Mouse (Mus musculus): ENCODE results near the gene Angptl6. TPM values are rescaled to one million over a fixed set of nuclear protein-coding genes. Genes with fewer than 3 reads are reported as not detected.

The Angptl6 gene
- polyA plus RNA-seq, 1 experiment from 2014 or later: 5.7 TPM

DNA sequence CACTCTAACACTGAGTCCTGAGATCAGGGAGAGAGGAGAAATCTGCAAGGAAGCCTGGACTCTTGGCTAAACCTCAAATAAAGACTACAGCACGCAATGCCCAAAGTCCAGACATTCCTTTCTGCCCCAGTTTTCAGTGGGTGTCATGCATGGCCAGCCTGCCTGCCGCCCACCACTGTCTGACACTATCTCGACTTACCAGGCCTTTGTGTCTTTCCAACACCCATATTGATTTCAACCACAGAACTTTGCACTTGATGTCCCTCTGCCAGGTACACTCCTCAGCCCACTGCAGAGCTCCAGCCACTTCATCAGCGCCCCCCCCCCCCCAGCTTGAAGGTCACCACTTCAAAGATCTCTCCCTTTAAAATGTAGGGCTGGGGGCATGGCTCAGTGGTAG is 17.3 kb downstream of the Angptl6 start:
- Histone ChIP-seq H3K4me3 (ENCODE audit: low read depth, low read length) (no peak overlapping the region), H3K27me3 (ENCODE audit: control insufficient read depth, insufficient read depth, low read length) (no peaks in the 10 kb centered on the region), H3K9me3 (ENCODE audit: control insufficient read depth, low read length) (no peaks in the 10 kb centered on the region), H3K4me2 (ENCODE audit: low read depth) (no peak overlapping the region), H3K4me1 (ENCODE audit: control insufficient read depth, insufficient read depth, low read length) (no peaks in the 10 kb centered on the region), H3K27ac (ENCODE audit: low read depth, low read length) (no peak overlapping the region), H3K36me3 (ENCODE audit: control insufficient read depth, insufficient read depth, low read length) (no peaks in the 10 kb centered on the region), H3K9ac (ENCODE audit: low read length) (no peak overlapping the region)
- DNase-seq (ENCODE audit: low spot score): no peak
- 61% methylated on average over 4 of the region's 4 CpGs for WGBS
- ATAC-seq (ENCODE audit: insufficient read depth, low FRiP score, low TSS enrichment): no peak

DNA sequence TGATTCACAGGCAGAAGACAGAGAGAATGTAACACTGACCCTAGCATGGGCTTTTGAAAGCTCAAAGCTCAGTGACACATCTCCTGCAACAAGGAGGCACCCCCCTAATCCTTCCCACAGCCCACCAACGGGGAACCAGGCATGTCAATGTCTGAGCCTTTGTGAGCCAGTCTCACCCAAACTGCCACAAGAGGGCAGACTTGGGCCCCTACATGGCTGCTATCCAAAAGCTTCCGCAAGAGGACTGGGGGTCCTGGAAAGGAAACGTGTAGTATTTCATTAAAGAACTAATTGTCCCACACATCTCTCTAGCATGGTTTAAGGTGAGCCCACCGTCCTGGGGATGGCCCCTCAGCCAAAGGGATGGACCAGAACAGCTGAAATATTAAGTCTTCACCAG is 17.7 kb downstream of the Angptl6 start:
- Histone ChIP-seq H3K27ac (ENCODE audit: low read depth, low read length) (no peak overlapping the region), H3K27me3 (ENCODE audit: control insufficient read depth, insufficient read depth, low read length) (no peaks in the 10 kb centered on the region), H3K36me3 (ENCODE audit: control insufficient read depth, insufficient read depth, low read length) (no peaks in the 10 kb centered on the region), H3K9ac (ENCODE audit: low read length) (no peak overlapping the region), H3K4me3 (ENCODE audit: low read depth, low read length) (no peak overlapping the region), H3K9me3 (ENCODE audit: control insufficient read depth, low read length) (no peaks in the 10 kb centered on the region), H3K4me1 (ENCODE audit: control insufficient read depth, insufficient read depth, low read length) (no peaks in the 10 kb centered on the region), H3K4me2 (ENCODE audit: low read depth) (no peak overlapping the region)
- 16% methylated on average over 4 of the region's 4 CpGs for WGBS
- DNase-seq (ENCODE audit: low spot score) (peak; percentile 67), ATAC-seq (ENCODE audit: insufficient read depth, low FRiP score, low TSS enrichment) (no peak)

DNA sequence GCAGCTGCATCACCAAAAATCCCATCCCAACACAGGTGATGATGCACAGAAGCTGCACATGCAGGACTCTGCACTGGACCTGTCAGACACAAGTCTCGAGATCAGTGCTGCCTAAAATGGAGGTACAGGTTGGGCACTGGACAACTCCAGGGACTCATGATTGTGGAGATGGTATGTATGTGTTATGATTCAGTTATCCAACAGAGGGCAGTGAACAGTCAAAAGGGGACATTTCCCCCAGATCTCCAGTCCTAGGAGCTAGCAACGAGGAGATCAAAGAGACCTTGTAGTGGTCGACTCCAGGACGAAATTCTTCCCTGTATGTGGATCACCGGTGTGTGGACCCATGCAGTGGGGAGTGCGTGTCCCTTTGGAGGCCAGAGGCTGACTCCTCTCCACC is 19.6 kb downstream of the Angptl6 start:
- no peak for ATAC-seq (ENCODE audit: insufficient read depth, low FRiP score, low TSS enrichment)
- Histone ChIP-seq H3K27ac (ENCODE audit: low read depth, low read length) (no peak overlapping the region), H3K4me1 (ENCODE audit: control insufficient read depth, insufficient read depth, low read length) (no peaks in the 10 kb centered on the region), H3K9me3 (ENCODE audit: control insufficient read depth, low read length) (no peaks in the 10 kb centered on the region), H3K27me3 (ENCODE audit: control insufficient read depth, insufficient read depth, low read length) (no peaks in the 10 kb centered on the region), H3K9ac (ENCODE audit: low read length) (no peak overlapping the region), H3K36me3 (ENCODE audit: control insufficient read depth, insufficient read depth, low read length) (no peaks in the 10 kb centered on the region), H3K4me3 (ENCODE audit: low read depth, low read length) (no peak overlapping the region), H3K4me2 (ENCODE audit: low read depth) (no peak overlapping the region)
- DNase-seq (ENCODE audit: low spot score): no peak
- 50% methylated on average over 6 of the region's 6 CpGs for WGBS

DNA sequence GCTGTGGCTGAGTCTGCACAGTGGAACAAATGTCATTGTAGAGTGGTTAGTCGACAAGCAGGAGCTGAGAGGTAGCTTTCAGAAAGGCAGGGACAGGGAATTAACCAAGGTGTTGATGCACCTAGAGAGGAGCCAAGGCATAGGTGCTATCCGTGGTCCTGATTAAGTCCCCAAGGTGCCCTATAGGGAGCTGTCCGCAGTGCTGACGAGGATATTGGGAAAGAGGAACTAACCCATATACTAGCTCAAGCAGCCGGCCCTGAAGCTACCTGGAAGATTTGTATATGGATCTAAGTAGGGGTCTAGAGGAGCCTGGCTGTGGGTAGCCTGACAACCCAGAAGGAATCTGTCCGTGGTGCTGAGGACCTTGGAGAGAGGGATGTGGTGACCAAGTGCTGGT is 22.4 kb downstream of the Angptl6 start:
- Histone ChIP-seq H3K9ac (ENCODE audit: low read length) (no peak overlapping the region), H3K4me3 (ENCODE audit: low read depth, low read length) (no peak overlapping the region), H3K4me2 (ENCODE audit: low read depth) (no peak overlapping the region), H3K4me1 (ENCODE audit: control insufficient read depth, insufficient read depth, low read length) (no peaks in the 10 kb centered on the region), H3K27ac (ENCODE audit: low read depth, low read length) (no peak overlapping the region), H3K27me3 (ENCODE audit: control insufficient read depth, insufficient read depth, low read length) (no peaks in the 10 kb centered on the region), H3K9me3 (ENCODE audit: control insufficient read depth, low read length) (no peaks in the 10 kb centered on the region), H3K36me3 (ENCODE audit: control insufficient read depth, insufficient read depth, low read length) (no peaks in the 10 kb centered on the region)
- peak; percentile 63 for DNase-seq (ENCODE audit: low spot score)
- no peak for ATAC-seq (ENCODE audit: insufficient read depth, low FRiP score, low TSS enrichment)
- WGBS: 15% methylated on average over 6 of the region's 6 CpGs

DNA sequence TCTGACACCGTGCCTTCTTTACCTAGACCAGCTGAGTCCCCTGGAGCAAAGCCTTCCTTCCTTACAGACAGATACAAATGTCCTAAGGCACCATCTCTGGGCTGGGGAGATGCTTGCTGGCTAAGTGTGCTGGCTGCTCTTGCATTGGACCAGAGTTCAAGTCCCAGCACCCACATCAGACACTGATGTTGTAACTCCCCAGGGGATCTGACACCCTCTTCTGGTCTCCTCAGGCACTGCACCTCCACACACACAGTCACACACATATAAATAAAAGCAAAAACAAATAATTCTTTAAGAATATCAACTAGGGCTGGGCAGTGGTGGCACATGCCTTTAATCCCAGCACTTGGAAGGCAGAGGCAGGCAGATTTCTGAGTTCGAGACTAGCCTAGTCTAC is 29.3 kb downstream of the Angptl6 start:
- no peaks in the 10 kb centered on the region for H3K27me3 ChIP-seq (ENCODE audit: control insufficient read depth, insufficient read depth, low read length)
- no peaks in the 10 kb centered on the region for H3K9me3 ChIP-seq (ENCODE audit: control insufficient read depth, low read length)
- 86% methylated on average over 2 of the region's 2 CpGs for WGBS
- H3K36me3 ChIP-seq (ENCODE audit: control insufficient read depth, insufficient read depth, low read length): no peaks in the 10 kb centered on the region
- no peak overlapping the region for H3K27ac ChIP-seq (ENCODE audit: low read depth, low read length)
- no peaks in the 10 kb centered on the region for H3K4me1 ChIP-seq (ENCODE audit: control insufficient read depth, insufficient read depth, low read length)
- ATAC-seq (ENCODE audit: insufficient read depth, low FRiP score, low TSS enrichment) (no peak), DNase-seq (ENCODE audit: low spot score) (no peak)
- H3K9ac ChIP-seq (ENCODE audit: low read length): no peak overlapping the region
- H3K4me2 ChIP-seq (ENCODE audit: low read depth): no peak overlapping the region
- no peak overlapping the region for H3K4me3 ChIP-seq (ENCODE audit: low read depth, low read length)

DNA sequence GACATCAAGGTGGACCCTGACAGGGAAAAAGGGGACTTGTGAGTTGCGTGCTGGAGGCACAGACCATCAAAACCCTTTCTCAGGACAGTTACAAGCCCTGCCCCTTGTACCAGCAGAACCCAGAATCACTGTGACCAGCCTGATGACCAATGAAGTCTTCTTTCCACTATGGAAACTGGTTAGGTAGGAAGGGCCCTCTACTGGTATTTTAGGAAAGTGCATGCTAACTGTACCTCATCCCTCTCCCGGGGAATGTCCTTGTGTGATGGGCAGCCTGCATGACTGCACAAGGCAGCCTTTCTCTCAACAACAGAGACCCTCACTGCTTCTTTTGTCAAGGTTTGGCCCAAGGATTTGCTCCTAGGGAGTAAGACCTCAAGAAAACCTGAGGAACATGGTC is 36.9 kb downstream of the Angptl6 start:
- no peak overlapping the region for H3K4me3 ChIP-seq (ENCODE audit: low read depth, low read length)
- no peaks in the 10 kb centered on the region for H3K36me3 ChIP-seq (ENCODE audit: control insufficient read depth, insufficient read depth, low read length)
- H3K27ac ChIP-seq (ENCODE audit: low read depth, low read length): no peak overlapping the region
- H3K4me1 ChIP-seq (ENCODE audit: control insufficient read depth, insufficient read depth, low read length): no peaks in the 10 kb centered on the region
- ATAC-seq (ENCODE audit: insufficient read depth, low FRiP score, low TSS enrichment) (no peak), DNase-seq (ENCODE audit: low spot score) (no peak)
- WGBS: 24% methylated on average over 2 of the region's 2 CpGs
- H3K9me3 ChIP-seq (ENCODE audit: control insufficient read depth, low read length): no peaks in the 10 kb centered on the region
- H3K4me2 ChIP-seq (ENCODE audit: low read depth): no peak overlapping the region
- H3K9ac ChIP-seq (ENCODE audit: low read length): no peak overlapping the region
- no peaks in the 10 kb centered on the region for H3K27me3 ChIP-seq (ENCODE audit: control insufficient read depth, insufficient read depth, low read length)

DNA sequence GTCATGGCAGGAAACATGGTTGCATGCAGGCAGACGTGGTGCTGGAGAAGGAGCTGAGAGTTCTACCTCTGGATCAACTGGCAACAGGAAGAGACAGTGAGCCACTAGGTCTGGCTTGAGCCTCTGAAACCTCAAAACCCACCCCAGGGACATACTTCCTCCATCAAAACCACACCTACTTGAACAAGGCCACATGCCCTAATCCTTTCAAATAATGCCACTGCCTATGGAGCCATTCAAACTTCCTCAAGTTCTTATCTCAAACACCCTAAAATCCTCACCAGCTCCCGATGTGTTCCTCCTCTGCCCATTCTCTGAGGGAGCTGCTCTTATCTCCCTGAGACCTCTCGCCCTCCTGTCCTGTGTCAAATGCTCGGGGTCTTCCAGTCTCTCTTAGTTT is 37.3 kb downstream of the Angptl6 start:
- Histone ChIP-seq H3K27me3 (ENCODE audit: control insufficient read depth, insufficient read depth, low read length) (no peaks in the 10 kb centered on the region), H3K4me1 (ENCODE audit: control insufficient read depth, insufficient read depth, low read length) (no peaks in the 10 kb centered on the region), H3K4me3 (ENCODE audit: low read depth, low read length) (no peak overlapping the region), H3K4me2 (ENCODE audit: low read depth) (no peak overlapping the region), H3K36me3 (ENCODE audit: control insufficient read depth, insufficient read depth, low read length) (no peaks in the 10 kb centered on the region), H3K9ac (ENCODE audit: low read length) (no peak overlapping the region), H3K27ac (ENCODE audit: low read depth, low read length) (no peak overlapping the region), H3K9me3 (ENCODE audit: control insufficient read depth, low read length) (no peaks in the 10 kb centered on the region)
- ATAC-seq (ENCODE audit: insufficient read depth, low FRiP score, low TSS enrichment) (no peak), DNase-seq (ENCODE audit: low spot score) (no peak)
- 79% methylated on average over 4 of the region's 4 CpGs for WGBS

DNA sequence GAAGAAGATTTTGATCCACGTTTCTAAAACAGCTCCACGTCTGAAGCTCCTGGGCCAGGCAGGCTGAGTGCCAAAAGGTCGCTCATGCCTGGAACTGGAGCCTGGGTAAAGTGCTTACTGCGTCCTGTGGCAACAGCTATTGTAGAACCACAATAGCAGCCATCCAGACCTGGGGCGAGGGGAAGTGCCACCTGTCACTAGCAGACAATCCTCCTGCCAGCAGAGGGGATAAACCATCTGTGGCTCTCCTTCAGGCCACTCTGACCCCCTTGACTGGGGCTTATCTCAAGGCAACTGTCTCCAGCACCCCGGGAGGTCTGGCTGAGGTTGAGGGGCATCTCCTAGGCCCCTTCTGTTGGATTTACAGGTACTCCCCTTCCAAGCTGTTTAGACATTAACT is 40.6 kb downstream of the Angptl6 start:
- H3K4me2 ChIP-seq (ENCODE audit: low read depth): no peak overlapping the region
- H3K27me3 ChIP-seq (ENCODE audit: control insufficient read depth, insufficient read depth, low read length): no peaks in the 10 kb centered on the region
- H3K9ac ChIP-seq (ENCODE audit: low read length): no peak overlapping the region
- 60% methylated on average over 6 of the region's 6 CpGs for WGBS
- DNase-seq (ENCODE audit: low spot score) (no peak), ATAC-seq (ENCODE audit: insufficient read depth, low FRiP score, low TSS enrichment) (no peak)
- H3K9me3 ChIP-seq (ENCODE audit: control insufficient read depth, low read length): no peaks in the 10 kb centered on the region
- no peaks in the 10 kb centered on the region for H3K4me1 ChIP-seq (ENCODE audit: control insufficient read depth, insufficient read depth, low read length)
- H3K4me3 ChIP-seq (ENCODE audit: low read depth, low read length): no peak overlapping the region
- no peaks in the 10 kb centered on the region for H3K36me3 ChIP-seq (ENCODE audit: control insufficient read depth, insufficient read depth, low read length)
- H3K27ac ChIP-seq (ENCODE audit: low read depth, low read length): no peak overlapping the region

DNA sequence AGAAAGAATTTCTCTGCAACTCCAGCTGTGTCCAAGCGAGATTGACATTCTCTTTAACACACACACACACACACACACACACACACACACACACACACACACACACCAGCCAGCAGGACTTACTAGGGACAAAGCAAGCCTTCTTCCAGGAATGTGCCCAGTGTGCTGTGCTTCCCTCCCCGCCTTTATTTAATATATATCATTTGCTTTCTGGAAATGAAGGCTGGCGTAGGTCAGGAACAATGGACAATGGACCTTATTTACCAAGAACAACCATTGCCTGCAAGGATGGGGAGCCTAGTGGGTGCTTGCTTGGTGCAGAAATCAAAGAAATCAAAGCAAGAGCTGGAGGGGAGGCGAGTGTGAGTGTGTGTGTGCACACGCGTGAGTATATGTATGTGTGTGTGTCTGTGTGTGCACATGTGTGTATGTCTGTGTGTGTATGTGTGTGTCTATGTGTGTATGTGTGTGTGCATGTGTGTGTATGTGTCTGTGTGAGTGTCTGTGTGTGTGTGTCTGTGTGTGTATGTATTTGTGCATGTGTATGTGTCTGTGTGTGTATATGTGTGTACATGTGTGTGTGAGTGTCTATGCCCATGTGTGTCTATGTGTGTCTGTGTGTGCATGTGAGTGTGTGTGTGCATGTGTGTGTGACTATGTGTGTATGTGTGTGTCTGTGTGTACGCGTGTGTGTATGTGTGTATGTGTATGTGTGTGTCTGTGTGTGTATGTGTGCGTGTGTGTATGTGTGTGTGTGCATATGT is 42.2 kb downstream of the Angptl6 start:
- H3K27ac ChIP-seq (ENCODE audit: low read depth, low read length): no peak overlapping the region
- ATAC-seq (ENCODE audit: insufficient read depth, low FRiP score, low TSS enrichment) (no peak), DNase-seq (ENCODE audit: low spot score) (no peak)
- no peaks in the 10 kb centered on the region for H3K9me3 ChIP-seq (ENCODE audit: control insufficient read depth, low read length)
- H3K4me1 ChIP-seq (ENCODE audit: control insufficient read depth, insufficient read depth, low read length): no peaks in the 10 kb centered on the region
- no peaks in the 10 kb centered on the region for H3K36me3 ChIP-seq (ENCODE audit: control insufficient read depth, insufficient read depth, low read length)
- no peak overlapping the region for H3K4me2 ChIP-seq (ENCODE audit: low read depth)
- no peaks in the 10 kb centered on the region for H3K27me3 ChIP-seq (ENCODE audit: control insufficient read depth, insufficient read depth, low read length)
- WGBS: 85% methylated on average over 9 of the region's 9 CpGs
- H3K9ac ChIP-seq (ENCODE audit: low read length): no peak overlapping the region
- no peak overlapping the region for H3K4me3 ChIP-seq (ENCODE audit: low read depth, low read length)
